Mouse (Mus musculus) retina, embryonic 14.5 days (tissue): Measurements from ENCODE around the gene 1700056E22Rik.
A peak's percentile ranks its signal among the peaks of the same experiment; 100 is the strongest.

Experiments used
- DNase-seq: peaks from one replicate; pipeline ENCODE4 v3.0.0-alpha.2; 2015; ENCODE audit warnings: low spot score

The 1700056E22Rik gene

DNA sequence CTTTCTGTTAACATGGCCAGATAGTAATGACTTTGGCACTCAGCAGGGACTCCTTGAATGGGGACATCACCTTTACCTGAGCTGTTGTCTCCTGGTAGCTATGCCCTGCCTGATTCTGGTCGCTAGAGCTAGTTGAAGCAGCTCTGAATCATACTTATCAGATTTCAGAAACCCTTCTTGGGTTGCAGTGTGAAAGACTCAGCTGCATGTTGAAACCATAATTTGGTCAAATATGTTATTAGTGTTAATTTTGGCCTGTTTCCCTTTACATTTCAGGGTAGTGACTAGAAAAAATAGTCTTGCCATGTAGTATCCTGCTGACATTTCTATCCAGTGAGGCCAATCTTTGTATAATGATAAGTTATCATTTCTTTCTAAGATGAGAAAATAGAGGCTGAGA, 17.2 kb upstream of the 1700056E22Rik start:
- no peak for DNase-seq

DNA sequence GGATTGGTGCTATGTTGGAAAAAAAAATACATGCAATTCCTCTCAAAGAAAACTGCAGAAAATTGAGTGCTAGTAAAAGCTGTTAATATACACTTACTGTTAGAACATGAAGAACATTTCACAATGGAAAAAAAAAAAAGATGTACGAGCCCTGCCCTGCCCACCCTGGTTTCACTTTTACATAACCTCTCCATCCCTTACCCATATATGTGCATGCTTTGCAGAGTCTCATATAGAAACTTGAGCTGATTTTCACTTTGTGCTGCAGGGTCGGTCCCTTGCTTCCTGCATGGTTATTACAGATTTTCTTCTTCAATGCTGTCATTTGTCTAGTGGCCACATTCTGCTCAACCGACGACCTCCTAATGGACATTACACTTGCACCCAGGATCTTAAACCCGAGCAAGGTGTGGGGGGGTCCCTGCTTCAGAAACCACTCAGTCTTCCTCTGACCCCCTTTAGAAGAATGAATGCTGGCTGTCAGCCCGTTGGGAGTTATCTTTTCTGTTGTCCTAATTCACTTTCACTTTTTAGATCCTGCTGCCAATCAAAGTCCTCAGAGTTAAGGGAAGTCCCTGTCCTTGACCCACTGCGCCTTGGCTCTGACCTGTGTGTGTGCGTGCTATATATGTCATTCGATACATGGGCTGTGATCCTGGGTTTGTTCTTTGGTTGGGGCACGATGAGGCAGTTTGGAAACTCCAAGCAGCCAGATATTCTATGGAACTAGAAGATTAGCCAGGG, 14.7 kb upstream of the 1700056E22Rik start:
- no peak for DNase-seq

DNA sequence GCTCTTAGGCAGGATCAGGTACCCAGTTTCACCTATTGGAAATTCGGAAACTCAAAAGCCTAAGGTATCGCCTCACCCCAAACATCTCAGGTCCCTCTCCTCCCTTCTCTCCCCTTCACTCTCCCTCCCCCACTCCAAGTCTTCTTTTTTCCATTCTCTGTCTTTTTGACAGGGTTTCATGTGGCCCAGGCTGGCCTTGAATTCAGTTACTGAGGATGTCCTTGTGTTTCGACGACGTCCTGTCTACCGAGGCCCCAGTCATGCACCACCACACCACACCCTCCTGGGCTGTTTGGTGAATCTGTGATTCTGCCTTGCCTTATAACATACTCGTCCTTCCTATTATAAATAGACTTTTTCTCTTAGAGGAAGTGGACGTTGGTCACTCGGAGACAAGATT, 13.7 kb upstream of the 1700056E22Rik start:
- DNase-seq = no peak

DNA sequence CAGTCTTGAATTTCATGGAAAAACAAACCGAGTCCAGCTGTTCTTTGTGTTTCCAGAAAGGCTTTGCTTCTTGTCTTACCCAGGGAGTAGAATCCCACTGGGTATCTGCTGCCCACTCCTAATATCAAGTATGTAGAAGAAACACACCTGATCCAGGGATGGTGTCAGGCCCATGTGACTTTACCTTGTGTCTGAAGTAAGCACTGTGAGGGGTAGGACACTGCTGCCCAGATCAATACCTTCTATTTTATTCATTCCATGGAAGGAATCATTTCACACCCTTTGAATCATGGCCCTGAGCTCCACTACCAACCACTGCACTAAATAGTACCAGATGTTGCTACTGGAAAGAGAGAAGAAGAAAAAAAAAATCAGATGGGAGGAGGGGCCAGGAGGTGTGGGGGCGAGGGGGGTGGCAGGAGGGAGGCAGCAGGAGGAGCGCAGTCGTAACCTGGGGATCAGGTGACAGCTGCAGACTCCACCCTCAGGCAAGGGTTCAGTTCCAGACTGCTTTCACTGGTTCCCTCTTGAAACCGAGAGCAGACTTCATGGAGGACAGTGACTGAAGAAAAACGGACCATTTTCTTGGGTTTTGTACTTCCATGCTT, 12.1 kb upstream of the 1700056E22Rik start:
- no peak for DNase-seq

DNA sequence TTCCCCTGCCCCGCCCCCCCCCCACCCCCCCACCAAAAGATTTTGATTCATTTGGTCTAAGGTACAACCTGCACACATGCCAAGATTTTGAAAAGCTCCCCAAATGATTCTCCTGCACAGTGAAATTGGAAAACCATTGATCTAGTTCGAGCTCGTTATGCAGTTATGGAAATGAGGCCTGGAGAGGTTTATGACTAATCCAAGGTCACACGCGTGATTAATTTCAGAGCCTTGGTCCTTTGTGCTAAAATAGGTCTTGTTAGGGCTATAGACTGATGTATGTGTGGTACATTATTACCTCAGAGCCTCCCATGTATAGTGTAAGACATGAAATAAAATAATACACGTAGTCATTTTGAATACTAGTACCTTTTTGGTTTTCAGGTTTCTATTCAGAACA, 9.3 kb upstream of the 1700056E22Rik start:
- DNase-seq = no peak

DNA sequence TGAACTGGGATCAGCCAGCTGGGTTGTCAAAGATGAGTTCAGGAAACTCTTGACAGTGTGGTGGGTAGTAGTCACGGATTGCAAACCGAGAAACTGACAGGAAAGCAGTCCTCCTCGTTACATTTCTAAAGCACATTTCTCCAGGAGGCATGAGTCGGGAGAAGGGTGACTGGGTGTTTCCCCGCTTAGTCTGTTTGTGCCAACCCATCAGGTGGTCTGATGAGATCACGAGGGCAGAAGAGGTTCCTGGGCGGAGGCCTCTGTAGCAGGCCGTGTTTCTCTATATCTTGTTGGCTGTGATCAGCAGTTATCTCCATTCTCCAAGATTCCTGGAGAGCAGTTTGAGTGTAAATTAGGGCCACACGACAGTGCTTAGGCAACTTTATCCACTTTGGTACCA, 8.6 kb upstream of the 1700056E22Rik start:
- no peak for DNase-seq

DNA sequence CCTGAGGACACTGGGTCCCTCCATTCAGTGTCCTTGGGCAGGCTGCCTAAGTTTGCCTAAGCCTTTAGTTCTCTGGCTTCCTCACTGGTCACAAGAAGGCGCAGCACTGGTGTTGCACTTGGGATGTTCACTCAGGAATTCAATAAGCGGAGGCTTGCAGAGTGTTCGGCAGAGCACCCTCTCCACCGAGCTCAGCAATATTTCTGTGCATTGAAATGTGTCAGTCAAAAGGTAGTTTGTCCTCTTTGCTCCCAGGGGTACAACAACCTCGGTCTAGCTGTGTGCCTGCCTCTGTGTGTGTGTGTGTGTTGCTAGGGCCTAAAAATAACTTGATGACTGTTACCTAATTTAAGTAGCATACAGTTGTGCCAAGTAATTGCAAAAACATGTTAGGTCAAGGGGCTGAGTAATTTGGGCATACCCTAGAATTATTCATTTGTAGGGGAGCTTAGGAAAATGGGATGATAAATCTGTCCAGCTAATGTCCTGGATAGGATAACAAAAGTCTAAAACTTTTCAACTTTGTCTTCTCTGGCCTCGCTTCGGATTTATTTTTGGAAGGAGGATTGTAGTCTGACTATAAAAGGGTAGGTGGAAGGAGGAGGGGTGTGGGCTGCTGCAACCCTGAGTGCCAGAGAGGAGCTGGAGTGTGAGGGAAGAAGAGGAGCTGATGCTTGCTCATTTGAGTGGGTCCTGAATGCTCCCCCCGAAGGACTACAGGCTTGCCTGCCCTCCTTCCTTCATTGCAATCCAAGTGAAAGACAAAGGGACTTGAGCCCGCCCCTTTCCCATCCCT, 7.9 kb upstream of the 1700056E22Rik start:
- no peak for DNase-seq

DNA sequence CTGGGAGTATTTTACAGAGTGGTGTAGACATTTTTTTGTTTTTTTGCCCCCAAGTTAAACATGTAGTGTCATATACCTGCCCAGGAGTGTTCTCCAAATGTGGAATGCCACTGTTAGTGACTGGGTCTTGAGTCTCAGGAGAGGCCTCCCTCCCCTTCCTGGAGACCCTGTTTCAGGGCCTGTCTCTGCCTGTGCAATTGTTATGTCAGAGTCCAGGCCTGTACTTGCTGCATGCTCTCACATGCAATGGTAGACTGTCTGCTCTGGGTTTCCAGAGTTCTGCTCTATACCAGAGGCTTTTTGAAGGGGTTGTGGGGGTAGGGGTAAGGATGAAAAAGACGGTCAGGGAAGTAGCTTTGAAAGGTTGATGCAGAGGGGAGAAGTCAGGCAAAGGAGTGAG, 6.8 kb upstream of the 1700056E22Rik start:
- no peak for DNase-seq

DNA sequence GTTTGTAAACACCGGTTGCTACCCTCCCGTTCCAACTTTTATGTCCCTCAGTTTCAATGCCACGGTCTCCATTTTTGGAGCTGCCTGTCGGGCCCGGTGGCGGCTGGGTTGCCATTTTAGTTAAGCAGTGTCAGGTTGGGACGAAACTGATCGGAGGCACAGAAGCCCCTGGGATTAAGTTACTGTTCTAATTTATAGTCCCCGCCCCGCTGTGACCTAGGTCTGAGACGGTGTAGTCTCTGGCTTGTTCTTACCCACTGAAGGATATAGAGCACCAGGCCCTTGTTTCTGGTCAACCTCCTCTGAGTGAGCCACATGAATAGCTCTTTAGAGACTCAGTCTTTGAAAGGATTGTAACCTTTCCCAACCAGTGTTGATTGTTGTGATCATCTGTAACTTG, 6.1 kb upstream of the 1700056E22Rik start:
- DNase-seq = no peak

DNA sequence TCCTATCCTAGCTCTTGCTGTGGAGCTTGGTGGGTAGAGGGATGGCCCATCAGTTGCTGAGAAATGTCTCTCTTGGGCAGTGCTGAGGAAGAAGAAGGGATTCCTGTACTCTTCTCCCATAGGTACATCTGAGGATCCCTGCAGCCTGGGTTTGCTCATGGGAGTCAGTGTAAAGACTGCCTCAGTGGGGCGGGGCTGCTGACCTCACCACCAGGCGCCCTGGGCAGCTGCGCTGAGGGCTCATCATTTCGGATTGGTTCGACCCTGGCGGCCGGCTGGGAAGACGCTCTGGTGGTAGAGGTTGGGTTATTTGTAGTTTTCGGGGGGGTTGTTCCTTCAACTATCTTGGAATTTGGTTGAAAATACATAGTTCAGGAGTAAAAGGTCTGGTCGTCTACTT, 5.2 kb upstream of the 1700056E22Rik start:
- no peak for DNase-seq

DNA sequence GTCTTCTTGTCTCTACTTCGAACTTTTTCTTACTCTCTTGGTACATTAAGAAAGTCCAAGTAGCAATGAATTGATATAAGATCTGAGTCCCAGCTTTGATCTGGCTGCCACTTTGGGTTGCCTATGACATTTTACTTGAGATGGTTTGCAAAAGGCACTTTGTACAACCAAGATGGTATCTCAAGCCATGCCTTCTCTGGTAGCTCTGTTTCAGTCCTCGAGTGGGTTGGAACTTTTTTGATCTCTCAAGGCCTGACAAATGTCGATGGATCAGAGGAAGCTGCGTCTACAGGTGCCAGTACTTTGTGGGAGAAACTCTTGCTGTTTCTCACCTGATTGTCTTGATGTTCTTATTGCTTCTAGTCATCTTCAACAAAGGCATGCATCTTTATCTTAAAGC, 3.7 kb upstream of the 1700056E22Rik start:
- DNase-seq = no peak

DNA sequence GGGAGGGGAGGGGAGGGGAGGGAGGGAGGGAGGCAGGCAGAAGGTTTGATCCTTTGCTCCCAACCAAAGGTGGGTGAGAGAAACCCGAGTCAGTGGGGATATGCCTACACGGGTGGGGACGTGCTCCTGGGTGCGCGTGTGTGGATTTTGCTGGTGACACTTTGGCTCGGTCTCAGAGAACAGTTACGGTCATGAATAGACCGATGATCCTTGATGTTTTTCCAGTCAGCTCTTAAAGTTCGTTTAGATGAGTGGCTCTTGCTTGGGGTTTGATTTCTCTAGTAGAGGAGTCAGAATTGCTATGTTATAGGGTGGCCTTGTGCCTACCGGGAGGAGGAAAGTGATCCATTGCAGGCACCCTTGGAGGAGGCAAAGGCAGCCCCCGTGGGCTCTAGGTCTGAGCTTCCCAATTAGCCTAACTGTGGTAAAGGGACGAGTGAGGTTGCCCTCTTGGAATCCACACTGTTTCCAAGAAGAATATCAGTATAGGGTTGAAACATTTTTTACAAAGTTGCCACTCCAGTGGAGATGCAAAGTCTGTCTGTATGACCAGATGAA, 1.3 kb upstream of the 1700056E22Rik start:
- DNase-seq = peak; percentile 25

DNA sequence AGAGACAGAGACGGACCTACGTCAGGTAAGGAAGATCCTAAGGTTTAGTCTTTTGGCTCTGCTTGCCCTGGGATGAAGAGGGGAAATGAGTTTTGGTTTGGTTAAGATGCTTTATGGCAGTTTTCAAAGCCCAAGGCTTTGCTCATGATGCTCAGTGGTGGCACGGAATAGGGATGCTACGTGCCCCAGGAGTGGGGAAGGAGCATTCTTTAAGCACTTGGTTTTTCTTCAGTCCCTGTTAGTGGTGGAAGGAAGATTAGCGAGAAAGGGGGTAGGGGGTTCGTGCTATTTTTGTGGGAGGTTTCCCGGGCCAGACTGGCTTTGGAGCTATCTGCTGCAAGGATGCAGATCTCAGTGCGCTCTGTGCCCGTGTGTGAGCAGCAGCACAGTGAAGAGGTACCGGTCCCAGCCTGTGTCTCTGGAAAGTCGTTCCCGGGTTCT, 660 bp upstream of the 1700056E22Rik start:
- peak; percentile 58 for DNase-seq

DNA sequence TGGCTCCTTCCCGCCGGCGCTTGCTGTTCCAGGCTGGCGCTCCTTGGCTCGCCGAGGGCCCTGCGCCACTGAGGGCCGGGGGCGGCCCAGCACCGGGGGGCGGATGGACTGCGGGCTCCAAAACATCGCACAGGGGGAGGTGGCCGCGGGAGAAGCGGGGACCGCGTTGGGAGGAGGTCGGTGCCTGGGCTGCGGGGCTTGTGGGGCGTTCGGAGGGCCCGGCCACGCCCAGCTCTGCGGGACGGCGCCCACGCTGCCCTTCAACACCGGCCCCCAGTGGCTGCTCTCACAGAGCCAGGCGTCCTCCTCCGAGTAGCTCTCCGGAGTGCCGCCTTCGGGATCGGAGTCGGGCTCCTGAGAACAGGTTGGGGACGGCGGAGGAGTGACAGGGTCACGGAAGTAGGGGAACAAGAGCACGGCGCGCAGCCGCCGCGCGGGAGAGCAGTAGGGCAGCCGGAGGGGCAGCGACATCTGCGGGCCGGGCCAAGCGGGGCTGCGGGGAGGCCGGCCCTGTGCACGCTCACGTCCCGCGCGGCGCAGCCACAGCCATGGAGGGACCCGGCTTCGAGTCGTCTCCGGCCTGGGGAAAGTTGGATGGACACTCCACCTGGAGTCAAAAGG, 601 bp downstream of the 1700056E22Rik start:
- DNase-seq = peak; percentile 76

DNA sequence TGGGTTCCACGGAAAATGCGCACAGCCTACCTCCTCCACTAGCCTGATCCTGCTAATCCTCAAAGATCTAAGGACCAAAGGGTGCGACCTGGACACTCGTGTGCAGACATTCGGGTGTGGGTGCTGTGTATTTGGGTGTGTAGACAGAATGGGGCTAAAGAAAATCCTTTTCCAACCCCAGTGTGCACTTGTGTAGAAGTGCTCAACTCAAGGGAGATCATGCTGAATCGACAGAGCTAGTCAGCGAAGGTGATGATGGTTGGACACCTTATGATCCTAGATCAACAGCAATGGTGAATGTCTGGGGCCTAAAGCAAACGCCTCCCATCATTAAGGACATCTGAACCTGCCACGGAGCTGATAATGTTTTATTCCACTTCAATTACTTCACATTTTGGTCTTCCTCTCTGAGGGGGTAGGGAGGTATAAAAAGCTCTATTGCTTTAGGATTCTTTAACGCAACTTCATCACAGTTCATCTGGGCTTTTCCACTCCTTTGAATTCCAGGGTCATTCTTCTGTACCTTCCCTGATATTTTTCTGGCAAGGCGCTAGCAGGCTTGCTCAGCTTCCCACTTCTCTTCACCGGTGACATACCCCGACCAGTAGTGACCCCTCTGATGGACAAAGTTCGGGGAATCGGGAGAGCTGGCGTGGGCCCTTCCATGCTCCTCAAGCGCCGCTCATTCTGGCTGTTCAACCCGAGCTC, 1.3 kb downstream of the 1700056E22Rik start:
- DNase-seq = peak; percentile 26

DNA sequence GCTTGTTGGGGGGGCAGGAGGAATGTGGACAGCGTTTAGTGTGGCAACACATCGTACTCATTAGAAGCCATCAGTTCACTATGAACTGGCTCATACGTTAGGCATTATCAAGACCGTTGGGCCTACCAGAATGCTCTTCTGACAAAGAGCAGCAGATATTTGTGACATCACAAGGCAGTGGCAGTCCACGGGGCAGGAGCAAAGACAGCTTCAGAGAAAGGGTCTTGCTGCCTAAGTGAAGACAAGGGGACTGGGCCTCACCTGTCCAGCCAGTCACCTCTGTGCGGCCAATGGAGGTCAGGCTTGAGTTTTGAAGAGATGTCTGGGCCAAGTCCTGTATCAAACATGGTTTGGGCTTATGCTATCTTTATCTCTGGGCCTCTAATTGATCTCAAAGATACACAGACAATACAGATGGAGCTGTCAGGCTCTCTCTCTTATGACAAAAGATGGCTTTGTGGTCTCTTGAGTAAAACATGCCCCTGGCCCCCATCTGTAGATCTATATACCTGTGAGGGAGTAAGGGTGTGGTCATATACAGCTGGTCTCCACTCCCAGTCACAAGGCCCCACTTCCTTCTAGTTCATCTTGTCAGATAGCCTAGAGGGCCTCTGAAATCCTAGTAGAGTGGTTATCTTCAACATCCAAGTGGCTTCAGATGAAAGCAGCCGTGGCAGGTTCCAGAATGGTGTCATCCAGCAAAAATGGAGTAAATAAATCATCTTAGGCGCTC, 3.9 kb downstream of the 1700056E22Rik start:
- DNase-seq = no peak

DNA sequence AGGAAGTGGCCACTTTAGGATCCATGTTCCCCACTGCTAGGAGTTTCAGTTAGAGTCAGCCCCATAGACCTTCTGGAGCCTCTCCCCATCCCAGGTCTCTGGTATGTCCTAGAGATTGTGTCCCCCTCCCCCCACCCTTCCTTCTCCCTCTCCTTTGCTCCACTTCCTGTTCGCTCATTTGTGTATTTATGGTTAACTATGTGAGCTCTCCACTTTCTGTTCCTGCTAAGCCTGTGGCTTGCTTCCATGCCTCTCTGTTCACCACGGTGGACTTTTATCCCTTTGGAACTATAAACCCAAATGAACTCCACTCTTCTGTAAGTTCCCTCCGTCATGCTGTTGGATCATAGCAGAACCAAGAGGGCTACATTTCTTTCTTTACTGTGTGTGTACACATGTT, 7.1 kb downstream of the 1700056E22Rik start:
- DNase-seq = no peak

DNA sequence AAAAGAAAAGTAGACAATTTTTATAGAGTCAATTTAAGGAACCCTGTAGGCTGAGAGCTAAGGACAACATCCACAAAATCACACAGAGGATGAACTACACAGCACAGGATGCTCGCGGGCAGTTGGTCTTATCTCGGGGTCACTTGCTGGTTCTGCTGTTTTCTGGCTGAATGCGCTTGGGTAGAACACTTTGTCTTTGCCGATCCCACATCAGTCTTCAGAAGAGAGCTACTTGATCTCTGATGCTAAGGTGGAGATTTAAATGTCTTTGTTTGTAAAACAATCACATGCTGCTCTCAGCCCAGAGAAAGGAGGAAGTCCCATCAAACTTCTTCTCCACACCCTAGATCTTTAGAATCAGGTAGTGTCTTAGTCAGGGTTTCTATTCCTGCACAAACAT, 9.0 kb downstream of the 1700056E22Rik start:
- DNase-seq = no peak

DNA sequence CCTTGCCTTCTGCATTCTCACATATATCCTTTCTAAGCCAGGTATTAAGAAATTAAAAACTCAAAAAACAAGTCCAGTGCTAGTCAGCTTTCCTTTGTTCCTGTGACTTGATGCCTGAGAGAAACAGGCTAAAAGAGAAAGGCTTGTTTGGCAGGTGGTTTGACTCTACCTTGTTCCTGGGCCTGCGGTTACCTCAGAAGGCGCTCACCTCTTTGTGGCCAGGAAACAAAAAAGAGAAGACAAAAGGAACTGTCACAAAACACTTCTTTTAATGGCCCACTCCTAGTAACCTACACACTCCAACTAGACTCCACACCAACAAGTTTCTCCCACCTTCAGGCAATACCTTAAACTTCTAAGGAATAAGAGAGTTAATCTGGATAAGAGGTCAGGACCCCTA, 9.5 kb downstream of the 1700056E22Rik start:
- no peak for DNase-seq

DNA sequence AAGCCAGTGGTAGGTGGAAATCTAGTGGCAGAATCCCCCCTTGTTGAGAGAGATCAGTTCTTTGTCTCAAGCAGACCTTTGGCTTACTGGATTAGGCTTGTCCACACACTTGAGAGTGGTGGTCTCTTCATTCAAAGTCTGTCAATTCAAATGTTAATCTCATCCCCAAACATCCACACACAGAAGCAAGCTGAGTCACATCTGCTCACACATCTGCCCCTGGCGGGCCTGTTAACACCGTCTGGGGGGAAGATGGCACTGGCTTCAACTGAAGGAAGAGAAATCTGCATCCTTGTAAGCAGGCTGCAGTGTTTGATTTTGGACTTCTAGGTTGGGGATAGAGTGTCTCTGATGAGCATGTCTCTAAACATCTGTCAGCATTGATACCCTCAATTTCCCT, 10.1 kb downstream of the 1700056E22Rik start:
- no peak for DNase-seq

DNA sequence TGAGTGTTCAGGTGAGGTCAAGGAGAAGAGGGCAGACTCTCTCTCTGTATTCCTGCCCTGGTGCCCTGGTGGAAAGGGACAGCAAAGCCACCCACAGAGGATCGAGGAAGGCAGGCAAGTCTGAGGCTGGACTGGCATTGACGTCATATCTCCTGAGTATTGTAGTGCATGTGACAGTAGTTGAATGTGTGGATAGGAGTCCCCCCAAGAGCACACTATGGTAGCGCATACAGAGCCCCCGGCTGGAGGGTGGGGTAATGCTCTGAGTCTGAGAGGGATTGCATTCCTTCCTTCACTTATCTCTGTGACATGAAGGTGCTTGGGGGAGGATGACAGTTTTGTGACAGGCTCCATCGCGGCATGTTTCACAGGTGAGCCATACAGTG, 14.4 kb downstream of the 1700056E22Rik start:
- DNase-seq = no peak
